In genomic region chr2:172840905-172841750, GRCm38 (mm10) we compare ENCODE assay signal across 17 mouse cellular contexts.
DNase-seq lines count a peak whose midpoint lies in the region; ATAC-seq and TF ChIP-seq lines count a peak whose summit lies in the region.
"Had no signal": no experiment of that assay in that cellular context is flagged by ENCODE, and none has a peak within 500 bp of the region (broad histone marks: within the 10 kb centered on the region; RNA-seq: fewer than 3 reads in every experiment).

No protein-coding gene starts in this region.

- H3K36me3 ChIP-seq in liver, postnatal 0 days (replicated peaks; ENCODE audit: insufficient read depth, low read length) = no peaks in the 10 kb centered on the region
- no peaks in the 10 kb centered on the region for H3K36me3 ChIP-seq in hindbrain, embryonic 12.5 days
- H3K36me3 ChIP-seq: forebrain, embryonic 10.5 days; heart, embryonic 15.5 days; midbrain, embryonic 13.5 days had no signal

- no peak overlapping the region for H3K27ac ChIP-seq in liver, postnatal 0 days (ENCODE audit: low read depth)
- no peak overlapping the region for H3K27ac ChIP-seq in hindbrain, embryonic 12.5 days
- H3K27ac ChIP-seq: forebrain, embryonic 10.5 days; gastrocnemius, adult 2 months; heart, embryonic 15.5 days; liver, embryonic 14.5 days; midbrain, embryonic 13.5 days had no signal

- H3K9ac ChIP-seq in liver, postnatal 0 days (replicated peaks) = no peak overlapping the region
- H3K9ac ChIP-seq in hindbrain, embryonic 12.5 days = no peak overlapping the region
- H3K9ac ChIP-seq: heart, embryonic 15.5 days; liver, embryonic 14.5 days; midbrain, embryonic 13.5 days had no signal

- H3K4me3 ChIP-seq in liver, postnatal 0 days (ENCODE audit: low read depth, low read length) = no peak overlapping the region
- H3K4me3 ChIP-seq in hindbrain, embryonic 12.5 days = no peak overlapping the region
- H3K4me3 ChIP-seq: forebrain, embryonic 10.5 days; gastrocnemius, adult 2 months; heart, embryonic 15.5 days; midbrain, embryonic 13.5 days; myocyte had no signal

- WGBS in liver, postnatal 0 days (ENCODE audit: insufficient replicate concordance) = 58% methylated on average over 11 of the region's 11 CpGs
- WGBS in hindbrain, embryonic 12.5 days = 60% methylated on average over 11 of the region's 11 CpGs

- no peaks in the 10 kb centered on the region for H3K27me3 ChIP-seq in liver, postnatal 0 days (ENCODE audit: insufficient read depth, low read length)
- no peaks in the 10 kb centered on the region; the same call in 1 of the 2 replicates for H3K27me3 ChIP-seq in hindbrain, embryonic 12.5 days
- H3K27me3 ChIP-seq: heart, embryonic 15.5 days; midbrain, embryonic 13.5 days had no signal

- TF ChIP-seq EP300 in liver, postnatal 0 days (IDR thresholded peaks at IDR 0.05; ENCODE audit: low read depth) = no peak

- H3K9me3 ChIP-seq in liver, postnatal 0 days (ENCODE audit: low read length) = no peaks in the 10 kb centered on the region
- no peaks in the 10 kb centered on the region for H3K9me3 ChIP-seq in hindbrain, embryonic 12.5 days (replicated peaks)
- H3K9me3 ChIP-seq: forebrain, embryonic 10.5 days; heart, embryonic 15.5 days; midbrain, embryonic 13.5 days had no signal

- TF ChIP-seq CTCF in liver, postnatal 0 days (IDR thresholded peaks at IDR 0.05; ENCODE audit: low read depth) = no peak

- H3K4me2 ChIP-seq in liver, postnatal 0 days (ENCODE audit: low read depth, low read length) = no peak overlapping the region
- no peak overlapping the region for H3K4me2 ChIP-seq in hindbrain, embryonic 12.5 days (replicated peaks)
- H3K4me2 ChIP-seq: heart, embryonic 15.5 days; midbrain, embryonic 13.5 days had no signal

- peak; percentile 40 to 41 for DNase-seq in cerebellum, postnatal 36 days
- peak; percentile 54 for DNase-seq in liver, postnatal 0 days
- DNase-seq in liver = no peak
- DNase-seq in brain, adult 2 months (ENCODE audit: low read depth, low spot score) = peak; percentile 19
- no peak for DNase-seq in right cerebral cortex, postnatal 25 days
- DNase-seq: gastrocnemius, adult 2 months; heart, adult 11 months; left cerebral cortex, postnatal 4 days; thymus, adult 18-20 months had no signal

- no peaks in the 10 kb centered on the region for H3K4me1 ChIP-seq in liver, postnatal 0 days (ENCODE audit: insufficient read depth)
- H3K4me1 ChIP-seq in hindbrain, embryonic 12.5 days = 0 out of 2 replicates have a peak, but pooled peaks cover 15% of the 10 kb centered on the region
- H3K4me1 ChIP-seq: midbrain, embryonic 13.5 days had no signal

- no peak for ATAC-seq in cerebellum, adult (ENCODE audit: insufficient number of reproducible peaks, low FRiP score, low TSS enrichment)
- ATAC-seq in liver, postnatal 0 days = peak; percentile 86
- no peak for ATAC-seq in hindbrain, embryonic 12.5 days (ENCODE audit: low FRiP score)
- ATAC-seq: lung, postnatal 0 days; midbrain, embryonic 13.5 days had no signal

Comparison
In these comparisons a context has a peak if more than half of its experiments do, and no peak if none do; other contexts are left out.
1. DNase-seq: peak in cerebellum, postnatal 36 days (2 of 2), liver, postnatal 0 days (single experiment) and brain, adult 2 months (single experiment); none in liver (single experiment) and right cerebral cortex, postnatal 25 days (single experiment).